Mouse (Mus musculus): Measurements from ENCODE around the gene Smoc2. TPM values are rescaled to one million over a fixed set of nuclear protein-coding genes. Genes with fewer than 3 reads are reported as not detected.

The Smoc2 gene
- polyA plus RNA-seq, 1 experiment, result 94.8 TPM

DNA sequence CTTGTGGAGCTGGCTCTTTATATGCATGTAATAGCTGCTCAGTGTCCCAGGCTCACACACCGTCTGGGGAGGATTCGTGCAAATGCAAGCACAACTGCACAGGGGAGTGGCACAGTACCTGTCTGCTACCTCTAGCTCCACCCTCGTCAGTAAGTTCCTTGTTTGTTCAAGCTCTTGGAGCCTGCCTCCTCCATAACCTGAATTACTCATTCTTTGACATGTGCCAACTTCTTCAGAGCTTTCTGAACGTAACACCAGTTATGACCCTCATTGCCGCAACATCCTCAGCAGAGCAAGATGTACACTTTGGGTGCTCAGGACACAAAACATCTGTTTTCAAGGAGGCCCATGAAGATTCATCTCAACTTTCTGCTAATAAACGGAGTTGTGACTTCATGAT, 5.9 kb upstream of the Smoc2 start:
- Histone ChIP-seq H3K4me1 (ENCODE audit: control insufficient read depth, insufficient read depth, insufficient read length) (no peaks in the 10 kb centered on the region), H3K27me3 (ENCODE audit: control insufficient read depth, insufficient read depth, low read length) (no peaks in the 10 kb centered on the region), H3K4me3 (ENCODE audit: extremely low read depth, insufficient read depth, insufficient read length) (no peak overlapping the region), H3K36me3 (ENCODE audit: control insufficient read depth, insufficient read depth, low read length) (no peaks in the 10 kb centered on the region), H3K27ac (ENCODE audit: insufficient read depth, low read length) (no peak overlapping the region)
- DNase-seq (ENCODE audit: low read depth in 1 of 2, low spot score in 2 of 2), result no peak
- TF ChIP-seq POLR2A (IDR thresholded peaks at IDR 0.05; ENCODE audit: low read depth, low read length) (no peak), CTCF (IDR thresholded peaks at IDR 0.05; ENCODE audit: extremely low read depth, insufficient read depth, insufficient read length, insufficient replicate concordance) (no peak)
- 76% methylated on average over 6 of the region's 6 CpGs for WGBS

DNA sequence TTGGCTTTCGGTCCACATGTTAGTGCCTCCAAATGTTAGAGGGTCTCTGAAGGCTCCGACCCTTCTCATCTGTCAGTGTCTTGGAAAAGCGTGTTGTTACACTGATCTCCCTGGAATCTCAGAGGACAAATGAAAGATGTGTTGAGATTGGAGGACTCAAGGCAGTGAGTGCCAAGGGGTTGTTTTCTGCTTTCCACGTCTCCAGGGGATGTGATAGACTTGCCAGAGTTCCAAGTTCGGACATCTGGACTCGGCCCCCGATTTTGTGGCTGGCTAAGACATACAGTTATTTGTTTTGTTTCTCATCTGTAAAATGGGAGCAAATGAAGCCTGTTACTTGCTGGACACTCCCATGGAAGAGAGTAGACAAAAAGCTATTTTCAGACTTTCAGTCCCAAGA, 2.0 kb upstream of the Smoc2 start:
- no peak overlapping the region for H3K4me3 ChIP-seq (ENCODE audit: extremely low read depth, insufficient read depth, insufficient read length)
- no peak overlapping the region for H3K27ac ChIP-seq (ENCODE audit: insufficient read depth, low read length)
- H3K27me3 ChIP-seq (ENCODE audit: control insufficient read depth, insufficient read depth, low read length), result no peaks in the 10 kb centered on the region
- H3K36me3 ChIP-seq (ENCODE audit: control insufficient read depth, insufficient read depth, low read length), result no peaks in the 10 kb centered on the region
- DNase-seq (ENCODE audit: low read depth in 1 of 2, low spot score in 2 of 2), result no peak
- H3K4me1 ChIP-seq (ENCODE audit: control insufficient read depth, insufficient read depth, insufficient read length), result no peaks in the 10 kb centered on the region
- TF ChIP-seq POLR2A (IDR thresholded peaks at IDR 0.05; ENCODE audit: low read depth, low read length) (no peak), CTCF (IDR thresholded peaks at IDR 0.05; ENCODE audit: extremely low read depth, insufficient read depth, insufficient read length, insufficient replicate concordance) (no peak)
- WGBS, result 83% methylated on average over 7 of the region's 7 CpGs

DNA sequence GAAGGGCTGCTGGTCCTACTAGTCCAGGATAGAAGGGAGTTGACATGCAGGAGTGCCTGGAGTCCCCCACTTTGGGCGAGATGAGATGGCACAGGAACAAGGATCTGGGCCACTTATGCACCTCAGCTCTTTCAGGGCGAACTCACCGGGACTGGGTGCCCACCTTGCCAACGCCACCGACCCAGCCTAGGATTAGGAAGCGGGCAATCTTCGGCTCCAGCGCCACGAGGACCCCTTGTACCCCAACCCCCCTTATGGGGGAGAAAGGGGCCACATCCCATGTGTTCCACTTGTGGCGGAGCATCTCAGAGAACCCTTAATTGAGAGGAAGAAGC, 627 bp downstream of the Smoc2 start:
- WGBS, result 10% methylated on average over 10 of the region's 10 CpGs
- Histone ChIP-seq H3K27me3 (ENCODE audit: control insufficient read depth, insufficient read depth, low read length) (no peaks in the 10 kb centered on the region), H3K4me3 (ENCODE audit: extremely low read depth, insufficient read depth, insufficient read length) (peak overlapping the region; percentile 32; the same call in 1 of the 2 replicates), H3K27ac (ENCODE audit: insufficient read depth, low read length) (no peak overlapping the region), H3K4me1 (ENCODE audit: control insufficient read depth, insufficient read depth, insufficient read length) (no peaks in the 10 kb centered on the region), H3K36me3 (ENCODE audit: control insufficient read depth, insufficient read depth, low read length) (no peaks in the 10 kb centered on the region)
- no peak for DNase-seq (ENCODE audit: low read depth in 1 of 2, low spot score in 2 of 2)
- TF ChIP-seq POLR2A (IDR thresholded peaks at IDR 0.05; ENCODE audit: low read depth, low read length), result no peak
- no peak for TF ChIP-seq CTCF (IDR thresholded peaks at IDR 0.05; ENCODE audit: extremely low read depth, insufficient read depth, insufficient read length, insufficient replicate concordance)

DNA sequence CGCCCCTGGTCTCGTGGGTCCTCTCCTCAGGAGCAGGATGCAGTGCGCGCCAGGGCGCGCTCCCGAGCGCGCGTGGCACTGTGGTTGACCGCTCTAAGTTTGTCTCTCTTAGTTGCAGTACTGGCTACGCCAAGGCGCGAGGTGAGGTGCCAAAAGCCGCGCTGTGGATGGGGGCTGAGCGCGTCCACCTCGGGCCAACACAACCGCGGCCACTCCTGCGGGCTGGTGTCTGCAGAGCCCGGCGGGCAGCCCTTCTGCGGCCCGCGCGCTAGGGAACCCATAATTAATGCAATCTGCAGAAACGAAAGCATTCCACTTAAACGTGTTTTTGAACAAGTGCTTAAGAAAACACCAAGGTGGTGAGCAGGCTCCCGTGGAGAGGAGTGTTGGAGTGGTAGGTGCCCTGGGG, 1.1 kb downstream of the Smoc2 start:
- Histone ChIP-seq H3K27me3 (ENCODE audit: control insufficient read depth, insufficient read depth, low read length) (no peaks in the 10 kb centered on the region), H3K27ac (ENCODE audit: insufficient read depth, low read length) (no peak overlapping the region; the same call in 1 of the 2 replicates), H3K36me3 (ENCODE audit: control insufficient read depth, insufficient read depth, low read length) (no peaks in the 10 kb centered on the region), H3K4me3 (ENCODE audit: extremely low read depth, insufficient read depth, insufficient read length) (peak overlapping the region; percentile 22; the same call in 1 of the 2 replicates), H3K4me1 (ENCODE audit: control insufficient read depth, insufficient read depth, insufficient read length) (no peaks in the 10 kb centered on the region)
- DNase-seq (ENCODE audit: low read depth in 1 of 2, low spot score in 2 of 2), result no peak
- TF ChIP-seq POLR2A (IDR thresholded peaks at IDR 0.05; ENCODE audit: low read depth, low read length), result no peak
- no peak for TF ChIP-seq CTCF (IDR thresholded peaks at IDR 0.05; ENCODE audit: extremely low read depth, insufficient read depth, insufficient read length, insufficient replicate concordance)
- whole genome bisulfite sequencing, result 2% methylated on average over 31 of the region's 31 CpGs

DNA sequence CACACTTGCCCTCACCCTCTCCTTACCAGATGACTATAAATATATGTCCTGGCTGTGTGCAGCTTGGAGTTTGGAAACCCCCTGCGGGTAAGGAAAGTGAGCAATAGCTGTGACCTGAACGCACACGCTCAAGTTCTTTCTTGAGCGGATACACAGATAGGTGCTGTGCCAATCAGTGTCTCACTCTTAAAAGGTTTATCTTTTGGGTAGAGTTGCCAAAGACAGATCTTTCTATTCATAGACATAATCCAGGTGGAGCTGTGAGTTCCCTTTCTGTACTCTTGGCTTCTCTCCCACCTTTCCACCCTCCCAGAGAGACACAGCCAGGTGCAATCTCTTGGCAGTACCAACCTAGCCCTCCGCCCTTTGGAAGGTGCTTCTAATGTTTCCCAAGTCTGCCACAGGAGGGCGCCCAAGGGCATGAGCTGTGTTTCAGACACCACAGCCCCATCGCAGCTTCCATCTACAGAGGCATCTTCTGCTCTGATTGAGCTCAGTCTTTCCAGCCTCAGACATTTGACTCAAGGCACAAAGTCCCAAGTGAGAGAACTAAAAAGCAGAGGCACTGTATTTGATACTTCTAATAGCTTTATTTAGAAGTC, 8.8 kb downstream of the Smoc2 start:
- Histone ChIP-seq H3K27me3 (ENCODE audit: control insufficient read depth, insufficient read depth, low read length) (no peaks in the 10 kb centered on the region), H3K27ac (ENCODE audit: insufficient read depth, low read length) (no peak overlapping the region), H3K4me3 (ENCODE audit: extremely low read depth, insufficient read depth, insufficient read length) (no peak overlapping the region), H3K36me3 (ENCODE audit: control insufficient read depth, insufficient read depth, low read length) (no peaks in the 10 kb centered on the region), H3K4me1 (ENCODE audit: control insufficient read depth, insufficient read depth, insufficient read length) (no peaks in the 10 kb centered on the region)
- DNase-seq (ENCODE audit: low read depth in 1 of 2, low spot score in 2 of 2), result peak in 1 of 2 experiments; percentile 26
- peak; percentile 30; the same call in 1 of the 2 replicates for TF ChIP-seq CTCF (IDR thresholded peaks at IDR 0.05; ENCODE audit: extremely low read depth, insufficient read depth, insufficient read length, insufficient replicate concordance)
- TF ChIP-seq POLR2A (IDR thresholded peaks at IDR 0.05; ENCODE audit: low read depth, low read length), result no peak
- 46% methylated on average over 7 of the region's 7 CpGs for WGBS

DNA sequence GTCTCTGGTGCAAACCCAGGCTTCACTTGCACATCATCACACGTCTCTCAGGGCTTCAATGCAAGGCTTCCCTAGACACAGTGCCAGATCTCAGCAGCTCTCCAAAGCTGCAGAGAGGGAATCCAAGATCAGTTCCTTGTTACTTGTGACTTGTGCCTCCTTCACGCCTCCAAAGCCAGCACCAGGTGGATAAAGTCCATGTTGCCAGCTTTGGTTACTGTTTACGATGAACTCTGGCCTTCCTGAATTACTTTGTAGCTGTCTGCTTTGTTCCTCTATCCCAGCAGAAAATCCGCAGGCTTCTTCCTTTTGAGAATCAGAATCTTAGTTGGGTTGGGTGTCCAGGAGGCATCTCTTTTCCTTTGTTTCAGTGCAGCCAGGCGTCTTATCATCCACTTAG, 14.3 kb downstream of the Smoc2 start:
- Histone ChIP-seq H3K4me1 (ENCODE audit: control insufficient read depth, insufficient read depth, insufficient read length) (no peaks in the 10 kb centered on the region), H3K4me3 (ENCODE audit: extremely low read depth, insufficient read depth, insufficient read length) (no peak overlapping the region), H3K27ac (ENCODE audit: insufficient read depth, low read length) (no peak overlapping the region), H3K36me3 (ENCODE audit: control insufficient read depth, insufficient read depth, low read length) (no peaks in the 10 kb centered on the region), H3K27me3 (ENCODE audit: control insufficient read depth, insufficient read depth, low read length) (no peaks in the 10 kb centered on the region)
- no peak for DNase-seq (ENCODE audit: low read depth in 1 of 2, low spot score in 2 of 2)
- no peak for TF ChIP-seq CTCF (IDR thresholded peaks at IDR 0.05; ENCODE audit: extremely low read depth, insufficient read depth, insufficient read length, insufficient replicate concordance)
- TF ChIP-seq POLR2A (IDR thresholded peaks at IDR 0.05; ENCODE audit: low read depth, low read length), result no peak
- WGBS, result 71% methylated on average over 5 of the region's 5 CpGs

DNA sequence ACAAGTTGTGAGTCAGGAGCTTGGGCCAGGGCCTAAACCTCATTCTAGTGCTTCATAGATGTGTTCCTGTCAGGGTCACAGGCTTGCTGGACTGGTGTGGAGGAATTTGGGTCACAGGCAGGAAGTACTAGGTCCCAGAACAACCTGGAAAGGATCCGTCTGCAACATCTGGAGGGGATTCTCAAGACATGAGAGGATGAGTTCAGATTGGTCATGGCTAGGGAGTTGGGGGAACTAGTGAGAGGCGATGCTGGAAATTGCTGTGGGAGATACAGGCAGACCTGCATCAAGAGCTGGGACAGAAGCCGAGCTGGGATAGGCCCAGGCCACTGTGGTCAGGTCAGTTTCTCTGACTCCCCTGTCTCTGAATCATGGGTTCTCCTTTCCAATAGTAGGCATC, 15.8 kb downstream of the Smoc2 start:
- 82% methylated on average over 3 of the region's 3 CpGs for WGBS
- Histone ChIP-seq H3K27me3 (ENCODE audit: control insufficient read depth, insufficient read depth, low read length) (no peaks in the 10 kb centered on the region), H3K27ac (ENCODE audit: insufficient read depth, low read length) (no peak overlapping the region), H3K4me3 (ENCODE audit: extremely low read depth, insufficient read depth, insufficient read length) (no peak overlapping the region), H3K36me3 (ENCODE audit: control insufficient read depth, insufficient read depth, low read length) (no peaks in the 10 kb centered on the region), H3K4me1 (ENCODE audit: control insufficient read depth, insufficient read depth, insufficient read length) (no peaks in the 10 kb centered on the region)
- TF ChIP-seq CTCF (IDR thresholded peaks at IDR 0.05; ENCODE audit: extremely low read depth, insufficient read depth, insufficient read length, insufficient replicate concordance), result no peak
- TF ChIP-seq POLR2A (IDR thresholded peaks at IDR 0.05; ENCODE audit: low read depth, low read length), result no peak
- no peak for DNase-seq (ENCODE audit: low read depth in 1 of 2, low spot score in 2 of 2)

Data from spleen, adult 2 months (tissue).